Mouse (Mus musculus) forebrain, embryonic 15.5 days (tissue): ENCODE data around the gene Dusp12. TPM values are rescaled to one million over a fixed set of nuclear protein-coding genes. Genes with fewer than 3 reads are reported as not detected.
A peak's percentile ranks its signal among the peaks of the same experiment; 100 is the strongest.

Source experiments
- ATAC-seq: fragments of 200-750 bp; cut with Nextera tagmentation; replicated peaks from 2 replicates; pipeline ENCODE4 v1.8.0; 2017; ENCODE audit warnings: mild to moderate bottlenecking, moderate TSS enrichment, moderate library complexity
- H3K27ac ChIP-seq: fragments of 300-500 bp; sonication (generic); replicated peaks from 2 replicates; pipeline ENCODE4 v1.5.1; 2015; ENCODE audit warnings: mild to moderate bottlenecking, inconsistent platforms
- H3K27me3 ChIP-seq: fragments of 300-500 bp; sonication (generic); 2 replicates; pipeline ENCODE4 v1.6.1; 2015; ENCODE audit warnings: inconsistent platforms
- H3K36me3 ChIP-seq: fragments of 300-500 bp; sonication (generic); 2 replicates; pipeline ENCODE4 v1.6.1; 2015; ENCODE audit warnings: mild to moderate bottlenecking, inconsistent platforms
- H3K4me1 ChIP-seq: fragments of 300-500 bp; sonication (generic); 2 replicates; pipeline ENCODE4 v1.6.1; 2015; ENCODE audit warnings: inconsistent platforms
- H3K4me2 ChIP-seq: fragments of 300-500 bp; sonication (generic); replicated peaks from 2 replicates; pipeline ENCODE4 v1.6.1; 2015; ENCODE audit warnings: mild to moderate bottlenecking, inconsistent platforms
- H3K4me3 ChIP-seq: fragments of 300-500 bp; sonication (generic); 2 replicates; pipeline ENCODE4 v1.5.1; 2015; ENCODE audit warnings: mild to moderate bottlenecking, inconsistent platforms
- H3K9ac ChIP-seq: fragments of 300-500 bp; sonication (generic); replicated peaks from 2 replicates; pipeline ENCODE4 v1.6.1; 2015; ENCODE audit warnings: mild to moderate bottlenecking, inconsistent platforms
- H3K9me3 ChIP-seq: fragments of 300-500 bp; sonication (generic); 2 replicates; pipeline ENCODE4 v1.6.1; 2016; ENCODE audit warnings: inconsistent platforms
- WGBS: fragments of 180-500 bp; shearing (Covaris S2); methylation state at CpG from one replicate; pipeline ENCODE4 v1.1.7; 2015; ENCODE audit warnings: mixed read lengths; 5-methylcytosine and 5-hydroxymethylcytosine counted together
- polyA plus RNA-seq: library from polyadenylated mRNA; unstranded; fragments of >200 nt; fragmentation: Nextera tagmentation; extraction: Ambion mirVana; gene quantifications from 2 replicates; pipeline ENCODE4 v1.2.1, GENCODE M21; 2015

Dusp12 gene
- polyA plus RNA-seq, 1 experiment from 2014 or later, result 36.8 TPM

- under 1% methylated on average over 33 of the region's 33 CpGs for WGBS
- peak; percentile 90 for ATAC-seq
- peaks cover 4% of the 10 kb centered on the region; the same call in 1 of the 2 replicates for H3K36me3 ChIP-seq
- no peaks in the 10 kb centered on the region for H3K27me3 ChIP-seq
- no peak overlapping the region for H3K27ac ChIP-seq
- H3K4me2 ChIP-seq, result peak overlapping the region; percentile 65
- H3K4me3 ChIP-seq, result peak overlapping the region; percentile 86
- peaks cover 13% of the 10 kb centered on the region for H3K4me1 ChIP-seq
- peak overlapping the region; percentile 89 for H3K9ac ChIP-seq
- no peaks in the 10 kb centered on the region for H3K9me3 ChIP-seq
Observed at GRCm38 (mm10) chr1:170868107-170868904, 17.0 kb downstream of the Dusp12 start.

GRCm38 (mm10) chr1:170867691-170868105 is 17.6 kb downstream of the Dusp12 start, which contains the start of gene Atf6:
Gene Atf6, minus strand, starts transcription at chr1:170867771.
- H3K4me3 ChIP-seq, result peak within 1 kb of the TSS; percentile 86
- H3K27ac ChIP-seq, result peak within 1 kb of the TSS; percentile 80
- WGBS, result 0% methylated on average over 25 of the region's 25 CpGs
- peak within 1 kb of the TSS; percentile 89 for H3K9ac ChIP-seq
- H3K27me3 ChIP-seq, result no peaks in the 10 kb centered on the region
- peak; percentile 77; the same call in 1 of the 2 replicates for ATAC-seq
- peak within 1 kb of the TSS; percentile 65 for H3K4me2 ChIP-seq
- H3K4me1 ChIP-seq, result peaks cover 13% of the 10 kb centered on the region
- H3K9me3 ChIP-seq, result no peaks in the 10 kb centered on the region
- peaks cover 4% of the 10 kb centered on the region; the same call in 1 of the 2 replicates for H3K36me3 ChIP-seq

- H3K4me2 ChIP-seq, result peak overlapping the region; percentile 65
- peak; percentile 49 for ATAC-seq
- peaks cover 1% of the 10 kb centered on the region; the same call in 1 of the 2 replicates for H3K36me3 ChIP-seq
- peak overlapping the region; percentile 86 for H3K4me3 ChIP-seq
- H3K9ac ChIP-seq, result peak overlapping the region; percentile 89
- H3K4me1 ChIP-seq, result peaks cover 13% of the 10 kb centered on the region
- H3K9me3 ChIP-seq, result no peaks in the 10 kb centered on the region
- H3K27ac ChIP-seq, result peak overlapping the region; percentile 80
- H3K27me3 ChIP-seq, result no peaks in the 10 kb centered on the region
- WGBS, result 2% methylated on average over 30 of the region's 30 CpGs
Observed at GRCm38 (mm10) chr1:170866992-170867690, 18.2 kb downstream of the Dusp12 start.

GRCm38 (mm10) chr1:170865406-170865805 is 19.9 kb downstream of the Dusp12 start:
- no peak for ATAC-seq
- no peak overlapping the region for H3K4me3 ChIP-seq
- H3K9ac ChIP-seq, result no peak overlapping the region
- peaks cover 13% of the 10 kb centered on the region for H3K4me1 ChIP-seq
- H3K36me3 ChIP-seq, result no peaks in the 10 kb centered on the region
- no peak overlapping the region for H3K27ac ChIP-seq
- no peaks in the 10 kb centered on the region for H3K9me3 ChIP-seq
- 89% methylated on average over 5 of the region's 5 CpGs for WGBS
- H3K4me2 ChIP-seq, result no peak overlapping the region
- H3K27me3 ChIP-seq, result no peaks in the 10 kb centered on the region

- WGBS, result 85% methylated on average over 3 of the region's 3 CpGs
- Histone ChIP-seq H3K4me1 (peaks cover 13% of the 10 kb centered on the region), H3K27me3 (no peaks in the 10 kb centered on the region), H3K4me2 (no peak overlapping the region), H3K9ac (no peak overlapping the region), H3K4me3 (no peak overlapping the region), H3K27ac (no peak overlapping the region), H3K36me3 (no peaks in the 10 kb centered on the region), H3K9me3 (no peaks in the 10 kb centered on the region)
- ATAC-seq, result no peak
Observed at GRCm38 (mm10) chr1:170864754-170865153, 20.6 kb downstream of the Dusp12 start.

- Histone ChIP-seq H3K4me3 (no peak overlapping the region), H3K9me3 (no peaks in the 10 kb centered on the region), H3K27ac (no peak overlapping the region), H3K4me1 (peaks cover 13% of the 10 kb centered on the region), H3K4me2 (no peak overlapping the region), H3K36me3 (no peaks in the 10 kb centered on the region), H3K9ac (no peak overlapping the region), H3K27me3 (no peaks in the 10 kb centered on the region)
- no peak for ATAC-seq
Observed at GRCm38 (mm10) chr1:170864234-170864633, 21.1 kb downstream of the Dusp12 start.

GRCm38 (mm10) chr1:170863033-170863432 is 22.3 kb downstream of the Dusp12 start:
- Histone ChIP-seq H3K9ac (no peak overlapping the region), H3K27ac (no peak overlapping the region), H3K9me3 (no peaks in the 10 kb centered on the region), H3K4me3 (no peak overlapping the region), H3K27me3 (no peaks in the 10 kb centered on the region), H3K36me3 (no peaks in the 10 kb centered on the region), H3K4me2 (no peak overlapping the region), H3K4me1 (peaks cover 10% of the 10 kb centered on the region)
- 76% methylated on average over 4 of the region's 4 CpGs for WGBS
- no peak for ATAC-seq

- no peak overlapping the region for H3K4me3 ChIP-seq
- 81% methylated on average over 3 of the region's 3 CpGs for WGBS
- no peaks in the 10 kb centered on the region for H3K27me3 ChIP-seq
- H3K27ac ChIP-seq, result no peak overlapping the region
- H3K36me3 ChIP-seq, result no peaks in the 10 kb centered on the region
- no peak for ATAC-seq
- H3K9me3 ChIP-seq, result no peaks in the 10 kb centered on the region
- no peak overlapping the region for H3K9ac ChIP-seq
- peaks cover 10% of the 10 kb centered on the region for H3K4me1 ChIP-seq
- no peak overlapping the region for H3K4me2 ChIP-seq
Observed at GRCm38 (mm10) chr1:170862435-170862717, 23.0 kb downstream of the Dusp12 start.

- Histone ChIP-seq H3K4me2 (no peak overlapping the region), H3K4me3 (no peak overlapping the region), H3K27ac (no peak overlapping the region), H3K36me3 (no peaks in the 10 kb centered on the region), H3K27me3 (no peaks in the 10 kb centered on the region), H3K4me1 (peaks cover 7% of the 10 kb centered on the region), H3K9ac (no peak overlapping the region), H3K9me3 (no peaks in the 10 kb centered on the region)
- WGBS, result 83% methylated on average over 13 of the region's 13 CpGs
- no peak for ATAC-seq
Observed at GRCm38 (mm10) chr1:170861671-170862434, 23.5 kb downstream of the Dusp12 start.

GRCm38 (mm10) chr1:170858872-170859271 is 26.5 kb downstream of the Dusp12 start:
- Histone ChIP-seq H3K9ac (no peak overlapping the region), H3K4me1 (no peaks in the 10 kb centered on the region)
- WGBS, result 92% methylated on average over 2 of the region's 2 CpGs

GRCm38 (mm10) chr1:170857369-170857768 is 28.0 kb downstream of the Dusp12 start:
- H3K27ac ChIP-seq, result no peak overlapping the region
- ATAC-seq, result no peak
- no peak overlapping the region for H3K9ac ChIP-seq
- no peaks in the 10 kb centered on the region for H3K4me1 ChIP-seq
- 86% methylated on average over 2 of the region's 2 CpGs for WGBS
- no peak overlapping the region for H3K4me2 ChIP-seq
- no peaks in the 10 kb centered on the region for H3K36me3 ChIP-seq
- H3K27me3 ChIP-seq, result no peaks in the 10 kb centered on the region
- H3K9me3 ChIP-seq, result no peaks in the 10 kb centered on the region
- no peak overlapping the region for H3K4me3 ChIP-seq

More at GRCm38 (mm10) chr1:170858872-170859271, 26.5 kb downstream of the Dusp12 start:
- Histone ChIP-seq H3K4me3 (no peak overlapping the region), H3K27me3 (no peaks in the 10 kb centered on the region), H3K4me2 (no peak overlapping the region), H3K36me3 (no peaks in the 10 kb centered on the region), H3K9me3 (no peaks in the 10 kb centered on the region), H3K27ac (no peak overlapping the region)
- ATAC-seq, result no peak
